Mouse (Mus musculus): ENCODE data around the gene Actr5. TPM values are rescaled to one million over a fixed set of nuclear protein-coding genes. Genes with fewer than 3 reads are reported as not detected.

Gene Actr5
- 54.9 TPM for total RNA-seq (2023)

DNA sequence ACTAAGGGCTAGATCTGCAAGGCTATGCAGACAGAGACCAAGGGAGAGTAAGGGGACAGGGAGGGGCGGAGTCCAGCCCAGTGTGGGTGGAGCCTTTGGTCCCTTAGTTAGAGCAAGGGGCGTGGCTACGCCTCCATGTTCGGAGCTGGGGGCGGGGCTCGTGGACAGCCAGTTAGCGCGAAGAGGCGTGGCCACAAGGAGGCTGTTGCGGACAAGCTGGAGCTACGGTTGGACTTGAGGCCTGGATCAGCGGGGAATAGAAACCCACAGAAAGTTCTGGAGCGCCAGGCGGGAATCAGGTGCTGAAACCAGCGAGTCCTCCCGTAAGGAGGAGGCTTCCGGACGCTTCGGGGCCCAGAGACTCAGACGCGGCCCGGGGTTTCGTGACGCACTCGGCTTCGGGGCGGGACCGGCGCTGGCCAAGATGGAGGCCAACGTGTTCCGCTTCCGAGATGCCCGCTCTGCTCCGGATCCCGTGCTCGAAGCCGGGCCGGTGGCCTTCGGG is at the start of gene Actr5:
Gene Actr5, plus strand, starts transcription at position 171 of the 505 bp plus-strand sequence.

DNA sequence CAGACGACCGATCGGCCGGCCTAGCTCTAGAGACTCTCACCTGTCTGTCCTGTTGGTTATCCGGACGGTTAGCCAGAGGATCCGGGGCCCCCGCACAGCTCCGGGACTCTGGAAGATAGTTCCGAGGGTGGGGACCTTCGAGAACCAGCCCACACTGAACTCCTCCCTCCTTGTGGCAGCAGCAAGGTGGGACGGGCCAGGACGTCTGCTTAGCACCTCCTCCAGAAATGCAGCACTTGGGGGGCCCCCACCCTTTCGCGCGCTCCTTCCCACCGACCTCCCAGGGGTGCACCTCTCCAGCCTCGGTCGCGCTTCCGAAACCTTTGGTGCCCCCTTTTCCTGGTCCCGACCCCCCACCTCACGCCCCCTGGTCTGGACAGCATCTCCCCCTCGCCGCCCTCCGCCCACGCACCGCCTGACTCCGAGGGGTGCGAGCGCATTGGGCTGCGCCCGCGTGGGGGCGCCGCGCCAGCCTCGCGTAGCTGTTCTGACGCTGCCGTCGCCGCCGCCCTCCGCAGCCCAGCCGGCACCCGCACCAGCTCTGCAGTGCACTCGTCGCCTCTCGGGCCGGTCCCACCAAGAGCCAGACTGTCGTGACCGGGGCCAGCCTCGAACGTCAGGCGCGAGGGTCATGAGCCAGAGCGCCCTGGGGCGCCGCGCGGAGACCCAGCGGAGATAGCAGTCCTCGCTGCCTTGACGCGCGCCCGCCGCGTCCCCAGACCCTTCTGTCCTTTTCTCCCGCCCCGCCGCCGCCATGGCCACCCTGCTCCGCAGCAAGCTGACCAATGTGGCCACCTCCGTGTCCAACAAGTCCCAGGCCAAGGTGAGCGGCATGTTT is 14.0 kb upstream of the Actr5 start, which contains the start of gene Slc32a1:
Gene Slc32a1, plus strand, starts transcription at position 280 of the 838 bp plus-strand sequence.

DNA sequence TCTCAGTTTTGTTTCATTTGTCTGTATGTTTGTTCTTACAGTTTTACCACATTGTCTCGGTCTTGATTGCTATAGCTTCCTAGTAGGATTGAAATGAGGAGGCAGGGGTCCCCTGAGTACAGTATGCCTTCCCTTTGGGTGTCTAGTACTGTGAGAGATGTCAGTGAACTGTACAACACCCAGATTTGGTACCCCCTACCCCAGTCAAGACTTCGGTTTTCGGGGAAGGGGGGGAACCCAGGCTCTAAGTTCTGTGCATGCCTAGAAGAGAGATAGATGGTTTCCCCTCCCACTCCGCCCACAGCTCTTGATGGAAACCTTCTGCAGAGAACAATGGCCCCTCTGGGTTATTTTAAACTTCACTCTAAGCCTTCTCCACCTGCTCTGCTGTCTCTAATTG is 40.4 kb downstream of the Actr5 start, which contains the start of gene Ppp1r16b:
Gene Ppp1r16b, plus strand, starts transcription at position 301 of the 400 bp plus-strand sequence.

Other genes with a start within 250 kb of the Actr5 start
- gene Snhg11, start 249.2 kb upstream of the Actr5 start, total RNA-seq (2023) = not detected
- 73.8 TPM for gene Ralgapb, start 215.0 kb upstream of the Actr5 start, total RNA-seq (2023)
- not detected for gene Adig, start 122.3 kb upstream of the Actr5 start, total RNA-seq (2023)
- gene Arhgap40, start 112.1 kb upstream of the Actr5 start, total RNA-seq (2023) = not detected
- gene Slc32a1, start 14.1 kb upstream of the Actr5 start, total RNA-seq (2023) = not detected
- gene Ppp1r16b, start 40.5 kb downstream of the Actr5 start, total RNA-seq (2023) = 85.6 TPM
- gene Fam83d, start 143.2 kb downstream of the Actr5 start, total RNA-seq (2023) = 4.2 TPM
- 30.0 TPM for gene Dhx35, start 169.9 kb downstream of the Actr5 start, total RNA-seq (2023)